Mouse (Mus musculus) adrenal gland, postnatal 0 days (tissue): Measurements from ENCODE around the gene Etfb. TPM values are rescaled to one million over a fixed set of nuclear protein-coding genes. Genes with fewer than 3 reads are reported as not detected.

Experiments used
- microRNA-seq: library from miRNA; unstranded; fragments of <30 nt; microRNA quantifications from one replicate; pipeline ENCODE4, GENCODE M21; 2016; ENCODE audit warnings: borderline replicate concordance; ENCODE audit not compliant: insufficient number of aligned reads
- polyA plus RNA-seq: library from polyadenylated mRNA; unstranded; fragments of >200 nt; fragmentation: Nextera tagmentation; extraction: Ambion mirVana; gene quantifications from 2 replicates; pipeline ENCODE4 v1.2.1, GENCODE M21; 2015

Etfb gene
- polyA plus RNA-seq, result 379 and 383 TPM in 2 replicates

DNA sequence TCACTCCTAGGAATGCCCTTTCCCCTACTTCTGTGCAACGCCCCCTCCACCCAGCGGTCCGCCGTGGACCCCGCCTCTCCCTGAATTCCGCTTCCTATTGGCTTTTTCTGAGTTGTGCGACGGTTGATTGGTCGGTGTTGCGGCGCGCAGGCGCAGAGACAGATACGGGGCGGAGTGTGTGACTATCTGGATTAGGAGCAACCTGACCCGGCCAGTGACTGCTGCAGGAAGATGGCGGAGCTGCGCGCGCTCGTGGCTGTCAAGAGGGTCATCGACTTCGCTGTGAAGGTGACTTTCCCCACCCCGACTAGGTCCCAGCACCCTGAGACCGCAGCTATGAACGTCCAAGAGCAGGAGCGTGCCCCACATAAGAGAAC is at the start of gene Etfb, which contains the start of gene Gm45233:
Gene Etfb (plus strand): TSS at position 167 of the 377 bp plus-strand sequence.
Gene Gm45233 (plus strand): TSS at position 212 of the 377 bp plus-strand sequence.

DNA sequence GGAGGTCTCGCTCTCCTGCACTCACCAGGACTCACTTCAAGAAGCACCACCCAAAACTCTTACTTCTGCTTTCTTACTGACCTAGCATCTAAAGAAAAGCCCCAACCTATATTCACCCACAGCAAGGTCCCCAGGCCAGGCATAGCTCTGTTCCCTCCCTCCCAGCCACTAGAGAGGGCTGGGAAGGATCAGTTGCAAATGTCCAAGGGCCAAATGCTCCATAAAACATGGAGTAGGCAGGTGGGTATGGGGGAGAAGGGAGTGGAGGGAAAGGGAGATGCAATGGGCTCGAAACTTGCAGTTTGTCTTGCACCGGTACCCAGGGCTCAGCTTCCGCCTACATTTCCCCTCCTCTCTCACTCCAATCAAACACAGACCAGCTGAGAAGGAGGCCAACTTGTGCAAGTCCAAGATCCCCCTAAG is 35.7 kb upstream of the Etfb start, which contains the start of gene Siglecg:
Gene Siglecg (plus strand): TSS at position 74 of the 423 bp plus-strand sequence.

DNA sequence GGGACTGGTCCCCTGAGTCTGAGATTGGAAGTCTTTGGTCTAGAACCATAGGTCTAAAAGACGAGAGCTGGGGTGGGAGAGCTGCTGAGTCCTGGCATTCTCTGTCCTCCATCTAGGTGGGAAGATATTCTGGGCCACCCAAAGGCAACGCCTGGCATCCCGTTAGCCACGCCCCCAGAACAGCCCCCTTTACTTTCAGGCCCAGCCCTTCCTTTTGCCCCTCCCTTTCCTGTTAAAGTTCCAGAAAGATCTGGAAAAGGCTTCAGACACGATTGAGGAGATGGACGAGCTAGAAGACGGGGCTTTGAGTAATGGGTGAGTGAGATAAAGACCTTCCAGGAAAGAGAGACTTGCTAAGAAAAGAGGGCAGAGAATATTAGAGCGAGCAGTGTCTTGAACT is 16.5 kb upstream of the Etfb start, which contains the start of gene Lim2:
Gene Lim2 (plus strand): TSS at position 265 of the 400 bp plus-strand sequence.

GRCm38 (mm10) chr7:43436341-43437255 is 7.3 kb upstream of the Etfb start, which contains the start of gene Nkg7:
TSS of gene Nkg7 (plus strand) at chr7:43437073.

GRCm38 (mm10) chr7:43440482-43440881 is 3.4 kb upstream of the Etfb start, which contains the start of gene Cldnd2:
TSS of gene Cldnd2 (plus strand) at chr7:43440782.

GRCm38 (mm10) chr7:43462851-43463250 is 19.0 kb downstream of the Etfb start, which contains the start of gene Vsig10l:
TSS of gene Vsig10l (plus strand) at chr7:43463151.

DNA sequence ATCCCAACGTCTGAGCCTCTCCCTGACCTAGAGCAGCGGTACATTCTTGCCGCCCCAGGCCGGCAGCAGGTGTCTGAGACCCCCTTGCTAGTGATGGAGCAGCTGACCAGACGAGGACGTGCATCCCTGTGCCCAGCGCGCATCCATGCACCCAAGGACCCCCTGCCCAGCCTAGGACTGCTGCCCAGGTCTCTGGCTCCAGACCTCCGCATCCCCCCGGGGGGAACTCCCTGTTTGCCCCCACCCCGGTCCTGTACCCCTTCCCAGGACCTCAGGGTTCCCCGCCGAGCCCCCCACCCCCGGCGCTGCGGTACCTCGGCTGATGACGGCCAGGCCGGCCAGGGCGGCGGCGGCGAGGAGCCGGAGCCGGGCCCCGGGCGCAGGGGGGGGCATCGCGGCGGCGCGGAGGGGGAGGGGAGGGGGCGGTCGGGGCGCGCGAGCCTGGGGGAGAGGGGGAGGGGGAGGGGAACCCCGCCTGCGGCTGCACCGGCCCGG is 45.8 kb downstream of the Etfb start, which contains the start of gene Iglon5:
Gene Iglon5 (minus strand): TSS at position 445 of the 495 bp plus-strand sequence.

Small RNA genes within 50 kb of the gene (microRNA-seq; reads per million reads assigned to microRNA genes)
- not detected for gene Mir7051

Other genes starting within 250 kb of the Etfb start
- gene Zfp715, start 130.8 kb upstream of the Etfb start, polyA plus RNA-seq, result 13.5 and 13.8 TPM in 2 replicates
- 0.08 and 0.28 TPM in 2 replicates for gene Siglecf, start 92.7 kb upstream of the Etfb start, polyA plus RNA-seq
- 0.19 and 0.59 TPM in 2 replicates for gene Siglecg, start 35.9 kb upstream of the Etfb start, polyA plus RNA-seq
- not detected in 2 replicates for gene Lim2, start 16.4 kb upstream of the Etfb start, polyA plus RNA-seq
- 0.95 and 2.4 TPM in 2 replicates for gene Nkg7, start 7.0 kb upstream of the Etfb start, polyA plus RNA-seq
- not detected in 2 replicates for gene Cldnd2, start 3.3 kb upstream of the Etfb start, polyA plus RNA-seq
- gene Gm45233, start within 50 bp of the Etfb start, polyA plus RNA-seq, result 0.18 and 0.69 TPM in 2 replicates
- 5.1 and 6.0 TPM in 2 replicates for gene Vsig10l, start 19.1 kb downstream of the Etfb start, polyA plus RNA-seq
- 0.26 and 0.65 TPM in 2 replicates for gene Iglon5, start 46.0 kb downstream of the Etfb start, polyA plus RNA-seq
- gene 4931406B18Rik, start 61.9 kb downstream of the Etfb start, polyA plus RNA-seq, result not detected in 2 replicates
- gene Cd33, start 100.3 kb downstream of the Etfb start, polyA plus RNA-seq, result 1.3 and 2.0 TPM in 2 replicates
- gene Zfp658, start 118.2 kb downstream of the Etfb start, polyA plus RNA-seq, result 1.6 and 2.8 TPM in 2 replicates
- 7.7 and 9.8 TPM in 2 replicates for gene Zfp719, start 135.5 kb downstream of the Etfb start, polyA plus RNA-seq
- not detected in 2 replicates for gene Zfp819, start 163.1 kb downstream of the Etfb start, polyA plus RNA-seq
- 0.28 TPM in 1 of 2 replicates, not detected in the other for gene Ceacam18, start 190.6 kb downstream of the Etfb start, polyA plus RNA-seq
- gene Siglece, start 216.1 kb downstream of the Etfb start, polyA plus RNA-seq, result 1.3 and 1.4 TPM in 2 replicates
- 6.4 and 8.3 TPM in 2 replicates for gene Ctu1, start 227.9 kb downstream of the Etfb start, polyA plus RNA-seq
- not detected in 2 replicates for gene Klk14, start 246.3 kb downstream of the Etfb start, polyA plus RNA-seq